1 mouse cellular context compared by ENCODE assay signal in the genomic region with DNA sequence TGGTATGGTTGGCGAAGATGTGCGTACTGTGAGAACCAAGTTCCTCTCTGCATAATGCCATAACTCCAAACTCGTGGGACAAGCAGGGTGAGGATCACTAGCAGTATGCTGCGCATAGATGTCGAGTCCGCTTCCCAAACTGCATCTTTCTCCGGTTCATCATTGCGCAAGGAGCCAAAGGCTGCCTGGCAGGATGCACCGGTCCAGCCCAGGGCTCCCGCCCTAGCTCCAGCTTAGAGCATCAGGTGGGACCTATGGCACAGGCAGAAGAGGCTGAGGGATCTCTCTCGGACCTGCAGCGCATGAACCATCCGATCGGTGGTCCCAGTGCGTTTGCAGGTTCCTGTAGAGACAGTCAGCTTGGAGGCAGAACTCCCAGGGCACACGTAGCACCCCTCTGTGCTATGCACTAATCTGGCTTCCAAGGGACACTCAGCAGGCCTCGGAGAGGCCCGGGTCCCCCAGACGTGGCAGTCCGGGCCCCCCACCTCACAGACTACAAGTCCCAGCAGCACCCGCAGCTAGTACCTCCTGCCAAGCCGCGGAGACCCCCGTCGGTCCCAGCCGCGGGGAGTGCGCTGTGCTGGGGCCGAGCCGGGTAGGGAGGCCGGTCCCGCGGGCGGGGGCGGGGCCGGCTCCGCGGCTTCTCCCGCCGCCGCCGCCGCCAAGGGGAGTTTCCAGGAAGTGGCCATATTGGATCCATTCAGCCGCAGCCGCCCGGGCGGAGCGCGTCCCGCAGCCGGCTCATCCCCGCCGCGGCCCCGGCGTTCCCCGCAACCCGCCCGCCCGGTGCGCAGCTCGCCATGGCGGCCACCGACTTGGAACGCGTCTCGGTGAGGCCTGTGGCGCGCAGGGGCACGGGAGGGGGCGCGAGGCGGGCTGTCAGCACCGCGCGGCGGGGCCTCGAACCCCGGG.
TF ChIP-seq lines count a peak whose summit lies in the region.

TSS of gene Sept8 (plus strand) at position 51 of the 915 bp plus-strand sequence.

TF ChIP-seq in MEL, 35 proteins besides CTCF, POLR2A, EP300 and RAD21 (continued from another document):
- peak; percentile 16; the same call in 1 of the 2 replicates for TF ChIP-seq ETS1 (IDR thresholded peaks at IDR 0.05; ENCODE audit: low read depth, low read length)
- TF ChIP-seq SIN3A (IDR thresholded peaks at IDR 0.05; ENCODE audit: low read length): 0 out of 2 replicates have a peak, but pooled peaks have one; percentile 71
- TF ChIP-seq POLR2AphosphoS2 (IDR thresholded peaks at IDR 0.05; ENCODE audit: low read length): 0 out of 2 replicates have a peak, but pooled peaks have one; percentile 5
- TF ChIP-seq RCOR1 (IDR thresholded peaks at IDR 0.05; ENCODE audit: low read depth, low read length): 0 out of 2 replicates have a peak, but pooled peaks have one; percentile 35
- TF ChIP-seq TAL1 (IDR thresholded peaks at IDR 0.05; ENCODE audit: low read length): no peak
- peak; percentile 56 for TF ChIP-seq MAZ (IDR thresholded peaks at IDR 0.05; ENCODE audit: low read depth, low read length)
- TF ChIP-seq MXI1 (IDR thresholded peaks at IDR 0.05; ENCODE audit: low read depth, low read length): peak; percentile 61
- TF ChIP-seq HCFC1 (IDR thresholded peaks at IDR 0.05; ENCODE audit: low read depth, low read length): peak; percentile 85
